Mouse (Mus musculus) liver, embryonic 12.5 days (tissue): ENCODE measurements around the gene Pcnt. TPM values are rescaled to one million over a fixed set of nuclear protein-coding genes. Genes with fewer than 3 reads are reported as not detected.

Experiments used
- ATAC-seq: fragments of 200-750 bp; cut with Nextera tagmentation; 2 replicates; pipeline ENCODE4 v1.8.0; 2017; ENCODE audit warnings: moderate number of reproducible peaks, mild to moderate bottlenecking, moderate library complexity
- H3K27ac ChIP-seq: fragments of 300-500 bp; sonication (generic); 2 replicates; pipeline ENCODE4 v1.5.1; 2016; ENCODE audit warnings: mild to moderate bottlenecking
- H3K27me3 ChIP-seq: fragments of 300-500 bp; sonication (generic); replicated peaks from 2 replicates; pipeline ENCODE4 v1.6.1; 2016; ENCODE audit warnings: mild to moderate bottlenecking, moderate library complexity
- H3K36me3 ChIP-seq: fragments of 300-500 bp; sonication (generic); 2 replicates; pipeline ENCODE4 v1.6.1; 2016; ENCODE audit warnings: mild to moderate bottlenecking, moderate library complexity
- H3K4me1 ChIP-seq: fragments of 300-500 bp; sonication (generic); 2 replicates; pipeline ENCODE4 v1.6.1; 2016
- H3K4me2 ChIP-seq: fragments of 300-500 bp; sonication (generic); 2 replicates; pipeline ENCODE4 v1.6.1; 2016; ENCODE audit warnings: mild to moderate bottlenecking, moderate library complexity
- H3K4me3 ChIP-seq: fragments of 300-500 bp; sonication (generic); 2 replicates; pipeline ENCODE4 v1.5.1; 2016; ENCODE audit warnings: mild to moderate bottlenecking, moderate library complexity
- H3K9ac ChIP-seq: fragments of 300-500 bp; sonication (generic); 2 replicates; pipeline ENCODE4 v1.6.1; 2016; ENCODE audit warnings: mild to moderate bottlenecking, moderate library complexity
- H3K9me3 ChIP-seq: fragments of 300-500 bp; sonication (generic); replicated peaks from 2 replicates; pipeline ENCODE4 v1.6.1; 2016; ENCODE audit warnings: mild to moderate bottlenecking, moderate library complexity
- WGBS: fragments of 180-500 bp; shearing (Covaris S2); methylation state at CpG from one replicate; pipeline ENCODE4 v1.1.7; 2016; ENCODE audit not compliant: insufficient replicate concordance; 5-methylcytosine and 5-hydroxymethylcytosine counted together
- polyA plus RNA-seq: library from polyadenylated mRNA; unstranded; fragments of >200 nt; fragmentation: Nextera tagmentation; extraction: Ambion mirVana; gene quantifications from 2 replicates; pipeline ENCODE4 v1.2.1, GENCODE M21; 2016

Pcnt gene
- polyA plus RNA-seq, 1 experiment from 2014 or later, result 12.6 TPM

DNA sequence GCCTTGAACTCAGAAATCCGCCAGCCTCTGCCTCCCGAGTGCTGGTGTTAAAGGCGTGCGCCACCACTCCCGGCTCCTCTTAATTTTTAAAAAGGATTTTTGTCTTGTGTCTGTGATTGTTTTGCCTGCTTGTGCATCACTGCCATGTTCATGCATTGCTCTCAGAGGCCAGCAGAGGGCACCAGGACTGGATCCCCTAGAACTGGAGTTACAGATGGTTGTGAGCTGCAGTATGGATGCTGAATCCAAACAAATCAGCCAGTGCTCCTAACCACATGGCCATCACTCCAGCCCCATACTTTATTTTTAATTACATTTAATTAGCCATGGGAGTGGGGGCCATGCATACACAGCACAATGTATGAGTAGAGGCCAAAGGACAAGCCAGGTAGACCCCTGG lies 12.7 kb upstream of the Pcnt start:
- ATAC-seq, result no peak
- H3K27ac ChIP-seq, result no peak overlapping the region
- 45% methylated on average over 5 of the region's 5 CpGs for WGBS
- H3K9me3 ChIP-seq, result peaks cover 14% of the 10 kb centered on the region
- no peak overlapping the region for H3K4me3 ChIP-seq
- 0 out of 2 replicates have a peak, but pooled peaks cover 4% of the 10 kb centered on the region for H3K27me3 ChIP-seq
- peaks cover 3% of the 10 kb centered on the region; the same call in 1 of the 2 replicates for H3K36me3 ChIP-seq
- no peaks in the 10 kb centered on the region for H3K4me1 ChIP-seq
- no peak overlapping the region for H3K4me2 ChIP-seq
- H3K9ac ChIP-seq, result no peak overlapping the region

DNA sequence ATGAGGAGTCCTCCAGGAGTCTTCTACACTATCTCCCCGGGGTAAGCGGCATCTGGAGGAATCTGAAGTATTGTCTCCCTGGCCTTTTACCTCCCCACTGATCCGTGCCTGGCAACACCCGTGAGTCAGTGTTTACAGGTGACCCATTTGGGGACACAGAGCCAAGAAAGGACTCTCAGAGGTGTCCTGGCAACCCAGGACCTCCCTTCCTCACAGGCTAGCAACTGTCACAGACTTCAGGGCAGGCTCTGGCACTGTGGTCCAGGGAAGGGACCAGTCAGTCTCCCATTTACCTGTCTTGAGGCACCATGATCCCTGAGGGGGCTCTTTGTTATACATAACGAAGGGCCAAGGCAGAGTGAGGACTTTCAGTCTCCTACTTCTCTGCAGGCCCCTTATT lies 6.3 kb upstream of the Pcnt start, which contains the start of gene 2610028H24Rik:
TSS of gene 2610028H24Rik (plus strand) at position 231 of the 400 bp plus-strand sequence.
- Histone ChIP-seq H3K9ac (no peak within 1 kb of the TSS), H3K4me1 (peaks cover 42% of the 10 kb centered on the region), H3K9me3 (no peaks in the 10 kb centered on the region), H3K36me3 (no peaks in the 10 kb centered on the region), H3K4me2 (no peak within 1 kb of the TSS), H3K27ac (no peak within 1 kb of the TSS), H3K4me3 (no peak within 1 kb of the TSS), H3K27me3 (no peaks in the 10 kb centered on the region)
- ATAC-seq, result no peak
- 70% methylated on average over 5 of the region's 5 CpGs for WGBS

DNA sequence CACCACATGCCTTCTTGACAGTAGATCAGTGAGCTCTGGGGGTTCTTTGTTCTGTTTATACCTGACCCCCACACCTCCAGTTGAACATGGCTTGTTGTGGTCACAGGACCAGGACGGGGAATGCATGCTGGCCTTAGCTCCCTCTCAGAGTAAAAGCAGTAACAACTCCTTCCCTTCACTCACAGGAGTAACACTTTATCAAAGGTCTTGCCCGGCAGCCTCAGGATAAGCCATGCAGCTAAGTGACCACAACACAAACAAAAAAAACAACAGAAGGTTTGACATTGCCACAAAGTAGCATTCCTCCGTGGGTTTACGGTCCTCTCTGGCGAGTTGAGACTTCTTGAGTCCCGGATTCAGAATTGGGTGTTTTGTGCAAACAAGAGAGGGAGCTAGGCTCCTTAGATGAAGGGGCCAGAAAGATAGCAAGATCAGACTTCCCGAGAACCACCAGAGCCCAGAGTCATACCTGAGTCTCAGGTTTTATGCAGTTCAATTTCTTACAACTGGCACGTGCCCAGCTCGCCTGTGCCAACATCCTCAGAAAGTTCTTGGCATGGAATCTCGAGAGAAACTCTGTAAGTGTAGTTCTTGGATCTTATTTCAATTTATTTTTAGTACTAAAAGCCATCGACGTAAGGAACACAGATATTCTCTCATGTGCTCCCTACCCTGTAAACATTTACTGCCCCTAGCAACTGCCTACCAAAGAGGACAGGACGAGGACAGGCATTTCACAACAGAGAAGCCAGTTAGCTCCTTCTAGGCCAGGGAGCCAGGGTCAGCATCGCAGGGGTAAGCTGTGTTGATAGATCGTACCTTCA lies 5.0 kb upstream of the Pcnt start:
- ATAC-seq, result no peak
- 67% methylated on average over 15 of the region's 15 CpGs for WGBS
- Histone ChIP-seq H3K4me3 (no peak overlapping the region), H3K27ac (peak overlapping the region; percentile 66; the same call in 1 of the 2 replicates), H3K9me3 (no peaks in the 10 kb centered on the region), H3K36me3 (no peaks in the 10 kb centered on the region), H3K27me3 (no peaks in the 10 kb centered on the region), H3K9ac (0 out of 2 replicates have a peak overlapping the region, but pooled peaks have one; percentile 2), H3K4me1 (peaks cover 51% of the 10 kb centered on the region), H3K4me2 (no peak overlapping the region)

DNA sequence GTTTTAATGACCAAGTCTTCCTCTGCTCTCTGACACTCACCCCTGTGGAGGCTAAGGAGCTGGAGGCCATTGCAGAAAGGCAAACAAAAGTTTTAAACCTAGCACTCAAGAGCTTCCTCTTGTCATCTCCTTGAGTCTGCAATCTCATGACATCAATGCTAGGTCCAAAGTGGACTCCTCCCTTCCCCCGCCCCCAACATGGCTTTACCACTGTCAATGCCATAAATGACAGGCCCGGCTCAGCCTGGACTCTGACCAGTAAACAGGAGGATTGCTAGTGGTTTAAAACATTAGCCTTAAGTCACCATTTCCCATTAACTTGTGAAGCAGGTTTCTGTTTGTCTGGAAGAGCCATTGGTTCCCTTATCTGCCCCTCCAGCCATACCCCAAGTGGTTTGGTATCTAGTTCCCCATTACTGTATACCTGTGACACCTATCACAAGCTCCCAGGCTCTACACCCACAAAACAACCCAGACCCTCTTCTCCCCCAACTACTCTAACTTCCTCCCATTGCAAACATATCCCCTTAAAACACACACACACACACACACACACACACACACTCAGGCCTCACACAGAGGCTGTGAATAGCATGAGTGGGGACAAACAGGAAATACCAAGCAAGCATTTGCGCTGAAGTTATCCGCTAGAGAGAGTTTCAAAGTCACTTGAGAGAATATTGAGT lies 3.6 kb upstream of the Pcnt start:
- WGBS, result 20% methylated on average over 4 of the region's 4 CpGs
- Histone ChIP-seq H3K9ac (peak overlapping the region; percentile 33), H3K27ac (peak overlapping the region; percentile 66), H3K9me3 (no peaks in the 10 kb centered on the region), H3K4me2 (peak overlapping the region; percentile 21), H3K4me3 (no peak overlapping the region), H3K36me3 (peaks cover 3% of the 10 kb centered on the region), H3K4me1 (peaks cover 57% of the 10 kb centered on the region), H3K27me3 (no peaks in the 10 kb centered on the region)
- no peak for ATAC-seq

DNA sequence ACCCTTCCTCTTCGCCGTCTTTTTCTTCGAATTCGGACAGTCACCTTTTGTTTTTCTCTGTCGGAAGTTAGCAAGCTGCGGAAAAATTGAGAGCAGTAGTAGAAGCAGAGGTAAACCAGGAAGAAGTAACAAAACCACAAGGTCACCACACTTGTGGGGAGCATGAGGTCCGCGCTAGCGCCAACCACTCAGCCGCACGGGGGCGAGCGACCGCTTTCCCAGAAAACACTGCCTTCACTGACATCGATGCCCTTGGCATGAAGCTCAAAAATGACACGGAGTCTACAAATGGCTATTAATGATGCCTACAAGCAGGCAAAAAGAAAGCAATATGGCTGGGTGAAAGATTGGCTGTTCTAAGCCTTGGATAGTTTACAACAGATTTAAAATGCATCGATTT lies 2.3 kb downstream of the Pcnt start, which contains the start of gene AC141477.1:
TSS of gene AC141477.1 (minus strand) at position 164 of the 400 bp plus-strand sequence.
- Histone ChIP-seq H3K4me2 (peak within 1 kb of the TSS; percentile 86), H3K4me3 (peak within 1 kb of the TSS; percentile 89), H3K4me1 (peaks cover 36% of the 10 kb centered on the region), H3K9ac (peak within 1 kb of the TSS; percentile 86), H3K27ac (no peak within 1 kb of the TSS), H3K36me3 (peaks cover 61% of the 10 kb centered on the region), H3K9me3 (no peaks in the 10 kb centered on the region), H3K27me3 (no peaks in the 10 kb centered on the region)
- 92% methylated on average over 17 of the region's 17 CpGs for WGBS
- ATAC-seq, result no peak

DNA sequence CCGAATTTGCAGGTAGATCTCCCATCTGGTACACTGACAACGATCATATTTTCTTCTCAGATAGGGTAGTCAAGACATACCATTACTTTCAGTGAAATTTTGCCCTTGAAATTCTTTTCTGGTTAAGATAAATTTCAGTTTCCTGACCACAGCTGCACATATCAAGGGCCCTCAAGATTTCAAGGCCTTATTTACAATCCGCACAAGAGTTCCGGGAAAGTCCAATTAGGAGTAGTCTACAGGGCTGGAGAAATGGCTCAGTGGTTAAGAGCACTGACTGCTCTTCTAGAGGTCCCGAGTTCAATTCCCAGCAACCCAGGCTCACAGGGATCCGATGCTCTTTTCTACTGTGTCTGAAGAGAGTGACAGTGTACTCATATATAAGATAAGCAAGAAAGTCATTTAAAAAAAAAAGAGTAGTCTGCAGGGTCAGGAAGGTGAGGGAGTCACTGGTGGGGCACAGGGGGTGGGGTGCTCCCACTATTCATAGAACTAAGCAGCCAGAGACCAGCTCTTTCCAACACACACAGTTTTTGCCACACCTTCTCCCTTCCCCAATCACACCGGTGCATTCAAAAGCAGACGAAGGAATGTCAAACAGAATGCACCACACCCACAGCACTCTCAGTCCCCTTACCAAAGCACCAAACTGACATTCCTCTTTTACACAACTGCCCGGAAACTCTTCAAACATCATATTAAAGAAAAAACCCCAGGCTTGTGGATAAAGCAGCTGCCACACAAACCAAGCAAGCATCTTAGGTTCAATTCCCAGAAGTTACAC lies 3.3 kb downstream of the Pcnt start:
- H3K27me3 ChIP-seq, result no peaks in the 10 kb centered on the region
- no peak for ATAC-seq
- H3K4me2 ChIP-seq, result no peak overlapping the region
- H3K9ac ChIP-seq, result no peak overlapping the region
- H3K4me3 ChIP-seq, result no peak overlapping the region
- 87% methylated on average over 9 of the region's 9 CpGs for WGBS
- no peaks in the 10 kb centered on the region for H3K9me3 ChIP-seq
- H3K4me1 ChIP-seq, result peaks cover 29% of the 10 kb centered on the region
- peaks cover 71% of the 10 kb centered on the region for H3K36me3 ChIP-seq
- no peak overlapping the region for H3K27ac ChIP-seq

DNA sequence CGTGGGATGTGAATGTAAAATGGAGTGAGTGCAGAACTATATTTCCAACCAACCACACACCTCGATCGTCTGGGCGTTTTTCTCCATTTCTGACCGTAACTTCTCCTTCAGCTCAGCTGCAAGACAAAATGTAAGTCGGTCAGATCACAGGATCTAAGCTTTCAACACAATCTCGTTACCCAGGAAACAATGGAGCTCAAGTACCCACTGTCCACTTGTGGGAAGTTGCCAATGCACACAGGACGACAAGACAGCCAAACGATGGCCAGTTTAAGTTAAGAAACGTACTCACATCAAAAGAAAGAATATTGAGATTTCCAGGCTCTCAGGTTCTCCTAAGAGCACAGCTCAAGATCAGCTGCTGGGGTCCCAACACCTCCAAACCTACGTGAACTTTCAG lies 8.7 kb downstream of the Pcnt start:
- no peak for ATAC-seq
- Histone ChIP-seq H3K27ac (no peak overlapping the region), H3K4me1 (no peaks in the 10 kb centered on the region), H3K4me2 (no peak overlapping the region), H3K4me3 (no peak overlapping the region), H3K36me3 (peaks cover 99% of the 10 kb centered on the region), H3K9me3 (no peaks in the 10 kb centered on the region), H3K27me3 (no peaks in the 10 kb centered on the region), H3K9ac (no peak overlapping the region)
- 87% methylated on average over 11 of the region's 11 CpGs for WGBS

DNA sequence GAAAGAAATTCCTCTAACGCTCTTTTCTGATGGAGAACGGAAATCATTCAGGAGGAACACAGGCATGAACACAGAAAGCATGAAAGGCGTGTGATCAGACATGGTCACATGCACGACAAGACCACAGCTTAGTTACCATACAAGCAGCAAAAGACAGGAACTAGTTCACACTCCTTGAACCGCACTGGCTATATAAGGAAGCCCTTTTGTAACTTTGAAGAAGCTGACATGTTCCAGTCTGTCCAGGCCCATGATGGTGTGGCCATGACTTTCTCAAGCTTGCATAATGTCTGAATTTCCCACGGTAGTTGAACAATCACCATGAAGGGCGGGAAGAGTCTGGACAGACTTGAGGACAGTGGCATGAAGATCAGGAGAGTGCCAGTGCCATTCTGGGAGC lies 16.9 kb downstream of the Pcnt start:
- H3K9me3 ChIP-seq, result no peaks in the 10 kb centered on the region
- H3K36me3 ChIP-seq, result peaks cover 97% of the 10 kb centered on the region
- H3K4me3 ChIP-seq, result no peak overlapping the region
- WGBS, result 90% methylated on average over 7 of the region's 7 CpGs
- no peaks in the 10 kb centered on the region for H3K27me3 ChIP-seq
- H3K27ac ChIP-seq, result no peak overlapping the region
- ATAC-seq, result no peak
- no peaks in the 10 kb centered on the region for H3K4me1 ChIP-seq
- H3K4me2 ChIP-seq, result no peak overlapping the region
- H3K9ac ChIP-seq, result no peak overlapping the region

DNA sequence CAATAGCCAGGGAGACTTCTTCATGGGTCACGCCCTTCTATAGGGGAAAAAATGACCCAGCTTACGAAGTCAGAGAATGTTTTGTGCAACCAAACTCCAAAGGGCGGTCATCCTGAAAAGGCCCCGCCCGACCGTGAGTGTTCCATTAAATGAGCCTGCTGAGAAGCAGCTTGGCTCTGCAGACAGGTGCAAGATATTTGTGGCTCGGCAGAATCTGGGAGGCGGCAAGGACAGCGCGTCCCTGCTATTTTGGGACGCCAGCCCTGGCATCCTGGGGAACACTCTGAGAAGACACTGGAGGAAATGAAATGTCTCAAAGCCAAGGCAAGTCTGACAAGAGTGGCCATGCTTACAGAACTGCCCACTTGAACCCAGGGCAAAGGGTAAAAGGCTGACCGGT lies 25.8 kb downstream of the Pcnt start:
- H3K9me3 ChIP-seq, result no peaks in the 10 kb centered on the region
- H3K27ac ChIP-seq, result no peak overlapping the region
- ATAC-seq, result no peak
- 91% methylated on average over 12 of the region's 12 CpGs for WGBS
- peaks cover 100% of the 10 kb centered on the region for H3K36me3 ChIP-seq
- no peak overlapping the region for H3K4me3 ChIP-seq
- H3K27me3 ChIP-seq, result no peaks in the 10 kb centered on the region
- H3K4me1 ChIP-seq, result no peaks in the 10 kb centered on the region
- H3K4me2 ChIP-seq, result no peak overlapping the region
- H3K9ac ChIP-seq, result no peak overlapping the region

DNA sequence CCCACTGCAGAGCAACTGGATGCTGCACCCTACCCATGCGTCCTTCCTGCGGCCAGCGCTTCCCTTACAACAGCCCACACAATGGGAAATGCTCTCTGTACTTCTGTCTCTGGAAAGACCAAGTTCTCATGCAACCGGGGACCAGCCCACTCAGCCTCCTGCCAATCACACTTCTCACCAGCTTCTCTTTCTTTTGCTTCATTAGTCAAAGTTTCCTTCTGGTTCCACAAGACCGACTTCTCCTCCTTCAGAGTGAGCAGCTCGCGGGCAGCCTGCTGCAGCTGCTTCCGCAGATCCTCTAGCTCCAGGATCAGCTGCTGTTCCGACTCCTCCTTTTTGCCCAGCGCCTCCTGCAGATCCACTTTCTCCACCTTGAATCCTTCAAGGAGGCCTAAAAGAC lies 34.1 kb downstream of the Pcnt start:
- 93% methylated on average over 10 of the region's 10 CpGs for WGBS
- H3K9me3 ChIP-seq, result no peaks in the 10 kb centered on the region
- H3K27ac ChIP-seq, result no peak overlapping the region
- no peak for ATAC-seq
- H3K27me3 ChIP-seq, result no peaks in the 10 kb centered on the region
- peaks cover 98% of the 10 kb centered on the region for H3K36me3 ChIP-seq
- no peaks in the 10 kb centered on the region for H3K4me1 ChIP-seq
- no peak overlapping the region for H3K4me2 ChIP-seq
- H3K4me3 ChIP-seq, result no peak overlapping the region
- no peak overlapping the region for H3K9ac ChIP-seq

DNA sequence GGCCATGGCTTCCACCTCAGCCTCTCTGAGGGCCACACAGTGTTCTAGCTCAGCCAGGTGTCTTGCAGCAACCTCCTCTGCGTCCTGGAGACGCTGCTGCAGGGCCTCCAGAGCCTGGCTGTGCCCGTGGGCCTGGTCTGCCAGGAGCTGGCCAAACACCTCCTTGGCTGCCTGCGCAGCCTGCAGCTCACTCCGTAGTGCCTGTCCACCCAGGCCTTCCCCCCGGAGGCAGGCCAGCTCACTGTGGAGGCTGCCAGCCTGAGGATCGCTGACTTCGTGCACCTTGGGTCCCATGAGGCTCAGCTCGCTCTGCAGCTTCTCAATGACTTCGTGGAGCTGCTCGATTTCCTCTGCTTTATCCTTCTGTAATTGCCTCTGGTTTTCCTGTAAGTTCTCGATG lies 50.0 kb downstream of the Pcnt start:
- Histone ChIP-seq H3K9ac (no peak overlapping the region), H3K36me3 (peaks cover 96% of the 10 kb centered on the region)
- 92% methylated on average over 12 of the region's 12 CpGs for WGBS

DNA sequence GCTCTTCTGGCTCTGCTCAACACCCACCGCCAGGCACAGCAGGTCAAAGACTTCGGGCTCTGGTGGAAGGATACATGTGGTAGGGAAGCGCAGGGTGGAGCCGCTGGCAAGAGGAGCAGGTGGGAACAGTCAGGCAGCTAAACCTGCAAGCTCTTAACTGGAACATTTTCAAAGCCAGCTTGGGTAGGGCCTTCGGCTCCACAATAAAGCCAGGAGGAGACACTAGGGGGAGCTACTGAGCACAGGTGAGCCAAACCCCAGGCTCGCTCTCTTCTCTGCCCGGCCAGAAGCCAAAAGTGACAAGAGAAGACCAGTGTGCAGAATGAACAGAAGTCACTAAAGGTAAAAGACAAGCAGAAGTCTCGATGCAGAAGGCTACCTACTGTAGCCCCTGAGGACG lies 50.8 kb downstream of the Pcnt start:
- Histone ChIP-seq H3K4me2 (no peak overlapping the region), H3K4me3 (no peak overlapping the region), H3K4me1 (no peaks in the 10 kb centered on the region), H3K27ac (no peak overlapping the region), H3K9ac (no peak overlapping the region), H3K9me3 (no peaks in the 10 kb centered on the region), H3K27me3 (no peaks in the 10 kb centered on the region), H3K36me3 (peaks cover 95% of the 10 kb centered on the region)
- ATAC-seq, result no peak
- WGBS, result 89% methylated on average over 9 of the region's 9 CpGs

More for the DNA sequence above, 50.0 kb downstream of the Pcnt start:
- no peak for ATAC-seq
- no peaks in the 10 kb centered on the region for H3K9me3 ChIP-seq
- H3K4me3 ChIP-seq, result no peak overlapping the region
- H3K4me2 ChIP-seq, result no peak overlapping the region
- H3K4me1 ChIP-seq, result no peaks in the 10 kb centered on the region
- no peaks in the 10 kb centered on the region for H3K27me3 ChIP-seq
- no peak overlapping the region for H3K27ac ChIP-seq
